Mouse (Mus musculus) neural tube, embryonic 14.5 days (tissue): ENCODE results near the gene Olfr523. TPM values are rescaled to one million over a fixed set of nuclear protein-coding genes. Genes with fewer than 3 reads are reported as not detected.

Experiments used
- ATAC-seq: fragments of 200-750 bp; cut with Nextera tagmentation; 2 replicates; pipeline ENCODE4 v1.8.0; 2017; ENCODE audit warnings: low read depth, mild to moderate bottlenecking, moderate TSS enrichment, moderate library complexity
- H3K27ac ChIP-seq: fragments of 300-500 bp; sonication (generic); 2 replicates; pipeline ENCODE4 v1.5.1; 2014; ENCODE audit warnings: low read depth, mild to moderate bottlenecking, control low read depth, low read length, moderate library complexity, mixed read lengths
- H3K27me3 ChIP-seq: fragments of 300-500 bp; sonication (generic); 2 replicates; pipeline ENCODE4 v1.6.1; 2014; ENCODE audit warnings: low read length; ENCODE audit not compliant: control insufficient read depth, insufficient read depth
- H3K36me3 ChIP-seq: fragments of 300-500 bp; sonication (generic); 2 replicates; pipeline ENCODE4 v1.6.1; 2014; ENCODE audit warnings: low read length, mixed read lengths; ENCODE audit not compliant: control insufficient read depth, insufficient read depth
- H3K4me1 ChIP-seq: fragments of 300-500 bp; sonication (generic); 2 replicates; pipeline ENCODE4 v1.6.1; 2014; ENCODE audit warnings: low read length; ENCODE audit not compliant: control insufficient read depth, insufficient read depth
- H3K4me2 ChIP-seq: fragments of 300-500 bp; sonication (generic); 2 replicates; pipeline ENCODE4 v1.6.1; 2014; ENCODE audit warnings: mild to moderate bottlenecking, low read depth, low read length, control low read depth
- H3K4me3 ChIP-seq: fragments of 300-500 bp; sonication (generic); 2 replicates; pipeline ENCODE4 v1.5.1; 2014; ENCODE audit warnings: low read depth, low read length, control low read depth, mixed read lengths
- H3K9ac ChIP-seq: fragments of 300-500 bp; sonication (generic); replicated peaks from 2 replicates; pipeline ENCODE4 v1.6.1; 2014; ENCODE audit warnings: low read depth, mild to moderate bottlenecking, control low read depth, low read length, mixed read lengths
- H3K9me3 ChIP-seq: fragments of 300-500 bp; sonication (generic); 2 replicates; pipeline ENCODE4 v1.6.1; 2016; ENCODE audit warnings: low read length; ENCODE audit not compliant: control insufficient read depth
- WGBS: fragments of 180-500 bp; shearing (Covaris S2); extraction: QIAGEN DNeasy Blood & Tissue Kit; methylation state at CpG from one replicate; pipeline ENCODE4 v1.1.7; 2014; 5-methylcytosine and 5-hydroxymethylcytosine counted together
- polyA plus RNA-seq: library from polyadenylated mRNA; unstranded; fragments of >200 nt; fragmentation: Nextera tagmentation; extraction: Ambion mirVana; gene quantifications from 2 replicates; pipeline ENCODE4 v1.2.1, GENCODE M21; 2014

The Olfr523 gene
- polyA plus RNA-seq, 1 experiment from 2014 or later = not detected

DNA sequence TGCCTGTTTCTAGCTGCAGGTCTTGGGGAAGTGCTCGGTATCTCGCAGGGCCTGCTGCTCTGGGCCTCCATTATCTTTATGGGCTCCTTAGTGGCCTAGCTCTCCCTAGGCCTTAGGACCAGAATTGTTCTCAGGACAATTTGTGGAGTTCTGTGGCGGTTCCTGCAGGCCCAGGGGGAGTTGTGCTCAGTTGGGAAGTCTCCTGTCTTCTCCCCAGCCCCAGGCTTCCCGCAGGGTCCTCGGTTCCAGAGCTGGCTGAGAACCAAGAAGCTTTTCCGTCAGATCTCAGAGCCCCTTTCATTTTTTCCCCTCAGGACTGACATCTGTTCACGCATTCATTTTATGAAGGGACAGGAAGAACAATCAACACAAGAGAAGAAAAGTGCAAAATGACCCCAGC is 8.4 kb upstream of the Olfr523 start, which contains the start of gene Olfr522:
Gene Olfr522, minus strand, starts transcription at position 101 of the 400 bp plus-strand sequence.
- WGBS = 70% methylated on average over 7 of the region's 7 CpGs
- Histone ChIP-seq H3K36me3 (no peaks in the 10 kb centered on the region), H3K27ac (no peak within 1 kb of the TSS), H3K4me2 (no peak within 1 kb of the TSS), H3K9me3 (no peaks in the 10 kb centered on the region), H3K9ac (no peak within 1 kb of the TSS), H3K27me3 (no peaks in the 10 kb centered on the region), H3K4me1 (no peaks in the 10 kb centered on the region), H3K4me3 (no peak within 1 kb of the TSS)
- ATAC-seq = no peak

DNA sequence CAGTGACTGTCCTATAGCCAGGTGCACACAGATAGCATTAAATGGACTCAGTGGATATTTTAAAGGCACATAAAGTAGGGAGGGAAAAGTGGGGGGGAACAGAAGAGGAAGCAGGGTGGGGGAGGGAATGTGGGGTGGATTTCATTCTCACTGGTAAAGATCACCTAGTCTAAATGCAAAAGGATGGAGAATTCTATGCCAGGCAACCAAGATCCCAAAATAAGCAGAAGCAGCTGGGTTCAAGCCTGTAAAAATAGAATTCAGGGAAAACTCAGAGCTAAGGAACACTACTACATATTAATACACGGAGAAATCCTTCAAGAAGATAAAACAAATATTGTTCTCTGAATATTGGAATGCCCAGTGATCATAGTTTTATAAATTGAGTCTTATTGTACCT is 5.1 kb upstream of the Olfr523 start:
- 74% methylated on average over 1 of the region's 1 CpGs for WGBS
- H3K9me3 ChIP-seq = no peaks in the 10 kb centered on the region
- ATAC-seq = no peak
- no peaks in the 10 kb centered on the region for H3K36me3 ChIP-seq
- H3K4me2 ChIP-seq = no peak overlapping the region
- H3K27ac ChIP-seq = no peak overlapping the region
- H3K4me3 ChIP-seq = no peak overlapping the region
- H3K4me1 ChIP-seq = no peaks in the 10 kb centered on the region
- H3K9ac ChIP-seq = no peak overlapping the region
- H3K27me3 ChIP-seq = no peaks in the 10 kb centered on the region

DNA sequence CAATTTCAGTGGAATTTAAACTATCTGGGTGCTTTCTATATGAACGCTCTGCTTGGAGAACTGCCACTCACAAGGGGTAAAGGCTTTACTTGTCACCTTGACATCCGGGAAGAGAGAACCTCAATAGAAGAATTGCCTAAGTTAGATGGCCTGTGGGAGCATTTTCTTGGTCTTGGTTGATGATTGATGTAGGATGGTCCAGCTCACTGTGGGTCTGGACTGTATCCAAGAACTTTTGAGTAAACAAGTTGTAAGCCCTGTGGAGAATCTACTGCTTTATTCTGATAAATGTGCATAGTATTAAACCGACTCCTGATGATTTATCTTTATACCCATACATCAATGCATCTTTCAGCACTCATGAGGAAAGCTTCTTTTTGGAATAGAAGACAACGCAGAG is 3.6 kb upstream of the Olfr523 start:
- Histone ChIP-seq H3K9me3 (no peaks in the 10 kb centered on the region), H3K36me3 (no peaks in the 10 kb centered on the region), H3K9ac (no peak overlapping the region), H3K4me2 (no peak overlapping the region), H3K4me1 (no peaks in the 10 kb centered on the region), H3K27me3 (no peaks in the 10 kb centered on the region), H3K27ac (no peak overlapping the region), H3K4me3 (no peak overlapping the region)
- ATAC-seq = no peak
- WGBS = 86% methylated on average over 4 of the region's 4 CpGs

DNA sequence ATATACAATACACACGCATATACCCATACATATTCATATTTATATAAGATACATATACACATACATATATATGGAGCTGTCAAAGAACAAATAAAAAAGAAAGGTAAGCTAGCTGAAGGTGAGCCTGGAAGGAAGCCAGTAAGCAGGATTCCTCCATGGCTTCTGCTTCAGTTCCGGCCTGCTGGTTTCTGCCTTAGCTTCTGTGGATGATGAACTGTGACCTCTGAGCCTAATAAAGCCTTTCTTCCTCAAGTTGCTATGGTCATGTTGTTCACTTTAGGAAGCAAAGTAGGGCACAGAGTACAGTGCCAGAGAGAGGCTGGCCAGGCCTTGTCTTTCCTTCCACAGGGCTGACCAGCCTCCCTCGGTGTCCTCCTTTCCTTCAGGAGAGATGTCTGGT is 2.2 kb upstream of the Olfr523 start:
- Histone ChIP-seq H3K27me3 (no peaks in the 10 kb centered on the region), H3K4me1 (no peaks in the 10 kb centered on the region), H3K9me3 (no peaks in the 10 kb centered on the region), H3K9ac (no peak overlapping the region), H3K27ac (no peak overlapping the region), H3K36me3 (no peaks in the 10 kb centered on the region), H3K4me3 (no peak overlapping the region), H3K4me2 (no peak overlapping the region)
- WGBS = 91% methylated on average over 3 of the region's 3 CpGs
- ATAC-seq = no peak

DNA sequence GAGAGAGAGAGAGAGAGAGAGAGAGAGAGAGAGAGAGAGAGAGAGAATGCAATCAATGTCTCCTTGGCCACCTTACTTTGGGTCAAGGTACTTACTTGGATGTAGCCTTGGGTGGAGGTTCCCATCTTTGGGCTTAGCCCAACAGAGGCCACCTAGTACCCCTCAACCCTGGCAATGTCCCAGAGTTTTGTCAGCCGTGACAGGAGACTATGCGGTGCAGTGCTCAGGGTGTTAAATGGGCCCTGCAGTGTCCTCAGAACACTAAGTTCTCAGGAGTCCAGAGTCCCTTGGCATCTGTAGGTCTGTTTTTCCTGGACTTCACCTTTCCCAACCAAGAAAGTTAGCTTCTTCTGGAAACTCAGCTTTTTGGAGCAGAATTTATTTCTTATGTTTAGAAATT is 6.2 kb downstream of the Olfr523 start:
- no peak for ATAC-seq
- WGBS = 84% methylated on average over 2 of the region's 2 CpGs
- H3K4me2 ChIP-seq = no peak overlapping the region

DNA sequence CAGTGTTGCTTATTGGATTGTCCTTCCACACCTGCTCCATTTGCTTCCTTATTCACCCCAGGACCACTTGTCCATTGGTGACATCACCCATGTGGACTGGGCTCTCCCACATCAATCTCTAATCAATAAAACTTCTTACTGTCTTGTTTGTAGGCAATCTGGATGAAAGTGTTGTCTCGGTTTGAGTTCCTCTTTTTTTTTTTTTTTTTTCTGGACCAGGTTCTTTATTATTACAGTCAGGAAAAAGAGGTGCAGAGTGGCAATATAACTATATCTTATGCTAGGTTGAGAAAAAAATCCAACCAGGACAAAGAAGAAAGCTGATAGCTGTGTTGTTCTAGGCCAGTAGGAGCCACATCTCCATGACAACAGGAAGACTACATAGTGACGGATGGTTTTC is 7.7 kb downstream of the Olfr523 start:
- Histone ChIP-seq H3K4me2 (no peak overlapping the region), H3K4me3 (no peak overlapping the region), H3K36me3 (no peaks in the 10 kb centered on the region), H3K4me1 (no peaks in the 10 kb centered on the region), H3K9ac (no peak overlapping the region), H3K27ac (no peak overlapping the region), H3K27me3 (no peaks in the 10 kb centered on the region), H3K9me3 (no peaks in the 10 kb centered on the region)
- no peak for ATAC-seq
- WGBS = 86% methylated on average over 2 of the region's 2 CpGs

More for the DNA sequence above, 6.2 kb downstream of the Olfr523 start:
- H3K9ac ChIP-seq = no peak overlapping the region
- H3K27me3 ChIP-seq = no peaks in the 10 kb centered on the region
- no peaks in the 10 kb centered on the region for H3K36me3 ChIP-seq
- no peaks in the 10 kb centered on the region for H3K4me1 ChIP-seq
- H3K9me3 ChIP-seq = no peaks in the 10 kb centered on the region
- H3K27ac ChIP-seq = no peak overlapping the region
- H3K4me3 ChIP-seq = no peak overlapping the region

DNA sequence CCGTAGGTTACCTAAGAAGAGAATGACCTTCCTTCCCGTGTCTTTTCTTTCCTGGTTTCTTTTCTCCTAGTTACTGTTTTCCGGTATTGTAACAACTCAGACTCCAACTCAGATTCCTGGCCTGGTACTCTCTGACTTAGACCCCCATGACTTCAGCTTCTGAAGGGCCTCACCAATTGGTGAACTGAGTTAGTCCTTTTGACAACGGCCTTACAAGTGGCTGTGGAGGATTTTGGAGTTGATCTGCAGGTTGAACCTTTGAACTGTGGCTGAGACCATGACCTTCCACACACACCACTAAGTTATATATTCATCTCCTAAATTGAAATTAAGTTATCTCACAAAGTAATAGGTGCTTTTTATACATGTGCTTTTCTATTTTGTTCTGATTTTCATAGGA is 11.2 kb downstream of the Olfr523 start:
- Histone ChIP-seq H3K4me1 (no peaks in the 10 kb centered on the region), H3K9ac (no peak overlapping the region), H3K4me2 (no peak overlapping the region), H3K27ac (no peak overlapping the region), H3K9me3 (no peaks in the 10 kb centered on the region), H3K4me3 (no peak overlapping the region), H3K36me3 (no peaks in the 10 kb centered on the region), H3K27me3 (no peaks in the 10 kb centered on the region)
- no peak for ATAC-seq
- WGBS = 93% methylated on average over 4 of the region's 4 CpGs

DNA sequence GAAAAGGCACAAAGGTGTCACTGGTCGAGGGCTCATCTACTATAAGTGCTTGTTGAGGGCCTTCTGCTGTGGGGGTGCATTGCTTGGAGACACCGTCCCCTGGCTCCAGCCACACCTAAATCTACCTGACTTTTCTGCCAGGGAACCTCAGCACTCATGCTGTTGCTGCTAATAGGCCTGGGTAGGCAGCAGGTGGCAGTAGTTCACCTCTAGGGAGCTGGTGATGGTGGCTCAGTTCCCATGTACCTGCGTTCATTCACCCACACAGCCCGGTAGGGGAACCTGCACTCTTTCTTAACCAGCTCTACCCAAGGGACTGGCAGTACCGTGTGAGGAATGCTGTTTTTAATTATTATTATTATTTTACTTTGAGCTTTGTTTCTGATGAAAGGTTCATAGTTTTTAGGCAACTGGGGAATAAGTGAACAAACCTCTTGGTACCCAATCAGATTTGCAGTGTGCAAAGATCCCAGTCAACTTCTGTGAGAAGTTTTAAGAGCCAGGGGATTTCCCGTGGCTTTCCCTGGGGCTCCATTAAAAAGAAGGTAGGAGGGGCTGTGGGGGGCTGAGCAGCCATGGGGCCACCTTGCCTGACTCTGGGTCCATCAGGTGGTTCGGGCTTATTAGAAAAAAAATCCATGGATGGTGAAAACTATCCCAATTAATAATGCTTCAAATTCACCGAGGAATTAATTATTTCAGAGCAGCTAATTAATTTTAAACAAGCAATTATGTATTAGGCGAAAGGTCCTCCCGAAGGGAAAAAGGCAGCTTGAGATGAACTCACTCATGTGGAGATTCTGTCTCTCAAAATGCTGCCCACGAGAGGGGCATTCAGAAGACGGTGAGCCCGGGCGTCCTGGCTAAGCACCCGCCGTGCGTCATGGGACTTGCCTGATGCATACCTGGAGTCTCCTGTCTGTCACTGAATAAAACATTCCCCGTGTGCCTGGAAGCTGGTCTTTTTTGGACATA is 13.9 kb downstream of the Olfr523 start:
- H3K4me1 ChIP-seq = no peaks in the 10 kb centered on the region
- H3K4me2 ChIP-seq = no peak overlapping the region
- H3K9ac ChIP-seq = no peak overlapping the region
- H3K9me3 ChIP-seq = no peaks in the 10 kb centered on the region
- 64% methylated on average over 18 of the region's 18 CpGs for WGBS
- H3K36me3 ChIP-seq = no peaks in the 10 kb centered on the region
- H3K4me3 ChIP-seq = no peak overlapping the region
- no peaks in the 10 kb centered on the region for H3K27me3 ChIP-seq
- H3K27ac ChIP-seq = no peak overlapping the region
- no peak for ATAC-seq

DNA sequence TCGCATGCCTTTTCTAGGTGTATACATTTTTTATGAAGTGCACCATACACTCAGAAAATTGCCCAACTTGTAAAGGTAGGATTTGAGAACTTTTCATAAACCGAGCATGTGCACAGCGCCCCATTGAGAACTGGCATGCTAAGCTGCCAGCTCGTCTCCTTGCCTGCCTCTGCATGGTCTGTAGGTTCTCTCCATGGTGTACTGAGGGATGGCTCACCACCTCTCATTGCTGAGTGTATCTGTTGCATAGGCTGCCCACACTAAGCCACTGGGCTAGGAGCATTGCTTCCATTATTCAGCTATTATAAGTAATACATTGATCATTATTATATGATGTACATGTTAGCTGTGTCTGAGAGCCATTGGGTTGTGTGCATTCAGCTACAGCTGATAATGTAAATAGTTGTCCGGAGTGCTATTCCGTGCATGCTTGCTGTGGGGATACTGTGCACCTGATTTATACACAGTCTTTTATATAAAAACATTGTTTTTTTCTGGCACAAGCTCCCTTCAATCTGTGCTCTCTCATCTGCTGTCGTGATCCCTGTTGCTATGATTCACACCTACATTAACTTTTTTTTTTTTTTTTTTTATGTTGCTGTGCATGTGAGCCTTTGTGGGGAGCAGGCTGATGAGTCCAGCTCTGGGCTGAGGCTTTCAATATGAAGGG is 14.8 kb downstream of the Olfr523 start:
- H3K4me2 ChIP-seq = no peak overlapping the region
- no peaks in the 10 kb centered on the region for H3K4me1 ChIP-seq
- no peak for ATAC-seq
- no peak overlapping the region for H3K4me3 ChIP-seq
- no peak overlapping the region for H3K27ac ChIP-seq
- WGBS = 83% methylated on average over 7 of the region's 7 CpGs
- H3K27me3 ChIP-seq = no peaks in the 10 kb centered on the region
- no peaks in the 10 kb centered on the region for H3K9me3 ChIP-seq
- no peaks in the 10 kb centered on the region for H3K36me3 ChIP-seq
- H3K9ac ChIP-seq = no peak overlapping the region
